Mouse (Mus musculus) embryonic facial prominence, embryonic 12.5 days (tissue): ENCODE data around the gene Vmn1r204. TPM values are rescaled to one million over a fixed set of nuclear protein-coding genes. Genes with fewer than 3 reads are reported as not detected.
"Not testable (repeated sequence)": the region's sequence is repeated elsewhere in the genome, so short reads cannot be mapped to it uniquely, and the experiment has no call there.

Experiments
- ATAC-seq: fragments of 200-750 bp; cut with Nextera tagmentation; 2 replicates; pipeline ENCODE4 v1.8.0; 2017; ENCODE audit not compliant: insufficient number of reproducible peaks, insufficient read depth, low FRiP score, low TSS enrichment
- H3K27ac ChIP-seq: fragments of 300-500 bp; sonication (generic); 2 replicates; pipeline ENCODE4 v1.5.1; 2016; ENCODE audit warnings: mild to moderate bottlenecking
- H3K27me3 ChIP-seq: fragments of 300-500 bp; sonication (generic); 2 replicates; pipeline ENCODE4 v1.6.1; 2016; ENCODE audit warnings: mild to moderate bottlenecking, moderate library complexity
- H3K36me3 ChIP-seq: fragments of 300-500 bp; sonication (generic); 2 replicates; pipeline ENCODE4 v1.6.1; 2016; ENCODE audit warnings: mild to moderate bottlenecking
- H3K4me1 ChIP-seq: fragments of 300-500 bp; sonication (generic); 2 replicates; pipeline ENCODE4 v1.6.1; 2016
- H3K4me2 ChIP-seq: fragments of 300-500 bp; sonication (generic); replicated peaks from 2 replicates; pipeline ENCODE4 v1.6.1; 2016; ENCODE audit warnings: mild to moderate bottlenecking, moderate library complexity
- H3K4me3 ChIP-seq: fragments of 300-500 bp; sonication (generic); 2 replicates; pipeline ENCODE4 v1.5.1; 2016; ENCODE audit warnings: mild to moderate bottlenecking
- H3K9ac ChIP-seq: fragments of 300-500 bp; sonication (generic); 2 replicates; pipeline ENCODE4 v1.6.1; 2016; ENCODE audit warnings: mild to moderate bottlenecking, moderate library complexity
- H3K9me3 ChIP-seq: fragments of 300-500 bp; sonication (generic); 2 replicates; pipeline ENCODE4 v1.6.1; 2016; ENCODE audit warnings: mild to moderate bottlenecking, moderate library complexity
- WGBS: fragments of 180-500 bp; shearing (Covaris S2); methylation state at CpG from one replicate; pipeline ENCODE4 v1.1.7; 2016; 5-methylcytosine and 5-hydroxymethylcytosine counted together
- polyA plus RNA-seq: library from polyadenylated mRNA; unstranded; fragments of >200 nt; fragmentation: Nextera tagmentation; extraction: Ambion mirVana; gene quantifications from 2 replicates; pipeline ENCODE4 v1.2.1, GENCODE M21; 2016

The Vmn1r204 gene
- not detected in 2 replicates for polyA plus RNA-seq

DNA sequence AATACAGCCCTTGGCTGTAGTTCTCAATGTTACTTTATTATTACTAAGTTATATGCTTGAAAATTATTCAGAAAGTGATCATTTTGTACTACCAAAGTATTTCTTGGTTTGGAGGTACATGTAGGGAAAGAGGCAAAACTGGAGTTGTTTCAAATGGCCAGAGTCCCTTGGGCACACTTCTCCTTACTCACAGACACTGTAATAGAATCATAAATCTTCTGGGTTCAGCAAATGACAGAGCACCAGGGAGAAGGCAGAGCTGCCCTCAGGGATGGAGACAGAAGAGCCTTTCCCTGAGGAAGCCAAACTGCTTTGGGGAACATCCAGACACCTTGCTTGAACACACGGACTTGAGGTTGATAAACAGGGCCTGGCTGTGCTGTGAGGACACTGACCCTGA, at the start of gene Vmn1r204:
Gene Vmn1r204 (plus strand): TSS at position 301 of the 400 bp plus-strand sequence.
- not testable (repeated sequence) for H3K27me3 ChIP-seq, H3K36me3 ChIP-seq, H3K4me1 ChIP-seq, H3K9me3 ChIP-seq, H3K27ac ChIP-seq, H3K4me3 ChIP-seq, H3K9ac ChIP-seq, ATAC-seq, H3K4me2 ChIP-seq
- WGBS = 62% methylated on average over 1 of the region's 1 CpGs

DNA sequence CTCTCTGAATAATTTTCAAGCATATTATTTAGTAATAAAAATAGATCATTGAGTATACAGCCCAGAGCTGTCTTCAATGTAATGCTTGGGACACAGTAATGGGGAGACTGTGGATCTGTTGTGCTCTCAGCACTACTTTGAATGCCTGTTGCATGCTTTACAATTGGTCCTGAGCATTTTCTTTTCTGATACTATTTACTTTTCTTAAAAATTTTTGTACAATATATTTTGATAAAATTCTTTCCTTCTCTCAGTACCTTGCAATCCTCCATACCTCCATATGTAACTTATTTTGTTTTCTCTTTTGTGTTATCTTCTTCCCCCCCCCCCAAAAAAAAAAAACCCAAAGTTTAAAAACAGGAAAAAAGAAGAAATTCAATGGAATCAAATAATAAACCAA, 47.7 kb upstream of the Vmn1r204 start, which contains the start of gene Vmn1r202:
Gene Vmn1r202 (minus strand): TSS at position 101 of the 400 bp plus-strand sequence.
- H3K27ac ChIP-seq = no peak within 1 kb of the TSS
- no peaks in the 10 kb centered on the region for H3K27me3 ChIP-seq
- no peak within 1 kb of the TSS for H3K4me3 ChIP-seq
- H3K9me3 ChIP-seq = no peaks in the 10 kb centered on the region
- H3K9ac ChIP-seq = no peak within 1 kb of the TSS
- no peaks in the 10 kb centered on the region for H3K4me1 ChIP-seq
- no peak for ATAC-seq
- no peaks in the 10 kb centered on the region for H3K36me3 ChIP-seq
- H3K4me2 ChIP-seq = no peak within 1 kb of the TSS

DNA sequence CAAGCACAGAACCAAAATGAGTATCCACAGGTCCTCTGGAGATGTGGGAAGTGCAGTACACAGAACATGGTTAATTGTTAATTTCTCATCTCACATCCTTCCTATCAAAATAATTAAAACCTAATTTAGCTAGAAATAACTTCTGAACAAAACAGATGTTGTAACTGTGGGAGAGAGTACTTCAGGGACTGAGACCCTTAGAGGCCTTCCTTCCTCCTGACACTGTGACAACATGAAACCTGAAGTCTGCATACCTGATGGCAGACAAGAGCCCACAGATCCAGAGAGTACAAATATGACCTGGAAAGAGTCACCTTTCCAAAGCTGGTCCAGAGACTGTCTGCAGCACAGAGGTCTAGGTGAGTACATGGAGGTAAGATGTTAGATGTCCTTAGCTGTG, 35.2 kb upstream of the Vmn1r204 start, which contains the start of gene Vmn1r203:
Gene Vmn1r203 (plus strand): TSS at position 301 of the 400 bp plus-strand sequence.
- H3K9ac ChIP-seq = no peak within 1 kb of the TSS
- no peaks in the 10 kb centered on the region for H3K9me3 ChIP-seq
- H3K4me2 ChIP-seq = no peak within 1 kb of the TSS
- H3K27ac ChIP-seq = no peak within 1 kb of the TSS
- no peak for ATAC-seq
- H3K4me1 ChIP-seq = no peaks in the 10 kb centered on the region
- H3K27me3 ChIP-seq = no peaks in the 10 kb centered on the region
- no peak within 1 kb of the TSS for H3K4me3 ChIP-seq
- H3K36me3 ChIP-seq = no peaks in the 10 kb centered on the region

DNA sequence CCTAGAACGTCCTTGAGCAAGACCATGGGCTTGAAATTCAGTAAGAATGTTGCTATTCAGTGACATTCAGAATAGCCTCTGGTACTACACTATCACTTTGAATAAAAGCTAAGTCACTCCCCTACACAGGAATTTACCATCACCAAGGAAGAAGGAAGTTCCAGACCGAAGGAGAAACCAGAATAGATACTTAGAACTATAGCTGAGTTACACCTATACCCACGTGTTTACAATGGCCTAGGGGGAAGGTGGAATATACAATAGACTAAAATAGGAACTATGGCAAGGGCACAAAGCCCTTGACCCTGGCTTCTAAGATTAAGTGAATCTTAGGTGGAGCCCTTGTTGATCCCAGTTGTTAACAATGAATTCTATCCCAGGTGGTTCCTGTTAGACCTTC, 21.9 kb downstream of the Vmn1r204 start:
- not testable (repeated sequence) for H3K36me3 ChIP-seq, H3K4me3 ChIP-seq, ATAC-seq, H3K4me1 ChIP-seq, H3K9me3 ChIP-seq, H3K27me3 ChIP-seq, H3K4me2 ChIP-seq, H3K27ac ChIP-seq, H3K9ac ChIP-seq
- WGBS = 86% methylated on average over 3 of the region's 3 CpGs

DNA sequence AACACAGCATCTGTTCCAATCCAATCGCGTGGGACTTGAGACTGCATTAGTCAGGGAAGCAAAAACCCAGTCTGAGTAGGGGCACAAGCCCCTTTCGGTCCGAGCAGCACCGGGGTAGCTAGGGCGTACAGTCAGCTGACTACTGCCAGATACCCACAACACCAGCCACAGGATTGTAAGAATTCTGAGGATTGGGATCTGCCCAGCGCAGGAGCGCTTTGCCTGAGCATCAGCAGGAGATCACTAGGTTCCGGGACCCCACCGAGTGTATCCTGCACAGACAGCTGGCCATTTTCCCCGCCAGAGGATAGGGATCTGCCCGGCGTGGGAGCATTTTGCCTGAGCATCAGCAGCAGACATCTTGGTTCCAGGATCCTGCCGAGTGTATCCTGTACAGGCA, 30.3 kb downstream of the Vmn1r204 start:
- H3K27ac ChIP-seq, H3K27me3 ChIP-seq, H3K4me3 ChIP-seq, H3K4me1 ChIP-seq, H3K9ac ChIP-seq, H3K36me3 ChIP-seq, ATAC-seq, H3K9me3 ChIP-seq, H3K4me2 ChIP-seq: not testable (repeated sequence)
- 74% methylated on average over 14 of the region's 14 CpGs for WGBS

DNA sequence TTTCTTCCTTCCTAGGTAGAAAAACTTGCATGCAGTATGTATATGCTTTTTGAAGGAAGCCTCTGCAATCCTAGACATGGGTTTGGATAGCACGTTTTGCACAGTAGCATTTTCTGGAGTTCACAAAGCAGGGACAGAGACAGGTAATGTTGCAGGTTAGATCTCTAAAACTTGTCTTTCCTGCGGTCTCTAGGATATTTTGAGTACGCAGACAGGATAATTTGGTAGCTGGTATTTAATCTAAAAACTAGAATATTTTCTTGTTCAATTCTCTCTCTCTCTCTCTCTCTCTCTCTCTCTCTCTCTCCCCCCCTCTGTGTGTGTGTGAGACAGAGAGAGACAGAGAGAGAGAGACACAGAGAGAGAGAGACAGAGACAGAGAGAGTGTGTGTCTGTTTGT, 39.9 kb downstream of the Vmn1r204 start, which contains the start of gene Vmn1r205:
Gene Vmn1r205 (minus strand): TSS at position 101 of the 400 bp plus-strand sequence.
- no peak for ATAC-seq
- 91% methylated on average over 3 of the region's 3 CpGs for WGBS

More for the DNA sequence above, 39.9 kb downstream of the Vmn1r204 start, which contains the start of gene Vmn1r205:
- Histone ChIP-seq H3K9ac (no peak within 1 kb of the TSS), H3K9me3 (no peaks in the 10 kb centered on the region), H3K4me1 (no peaks in the 10 kb centered on the region), H3K4me2 (no peak within 1 kb of the TSS), H3K4me3 (no peak within 1 kb of the TSS), H3K27ac (no peak within 1 kb of the TSS), H3K27me3 (no peaks in the 10 kb centered on the region), H3K36me3 (no peaks in the 10 kb centered on the region)

Other genes starting within 250 kb of the Vmn1r204 start
- not detected in 2 replicates for gene Vmn1r197, start 228.6 kb upstream of the Vmn1r204 start, polyA plus RNA-seq
- not detected in 2 replicates for gene Vmn1r198, start 202.8 kb upstream of the Vmn1r204 start, polyA plus RNA-seq
- gene Vmn1r199, start 173.4 kb upstream of the Vmn1r204 start, polyA plus RNA-seq = not detected in 2 replicates
- gene Vmn1r200, start 162.8 kb upstream of the Vmn1r204 start, polyA plus RNA-seq = not detected in 2 replicates
- not detected in 2 replicates for gene Vmn1r201, start 81.3 kb upstream of the Vmn1r204 start, polyA plus RNA-seq
- not detected in 2 replicates for gene Vmn1r202, start 47.8 kb upstream of the Vmn1r204 start, polyA plus RNA-seq
- gene Vmn1r203, start 35.1 kb upstream of the Vmn1r204 start, polyA plus RNA-seq = not detected in 2 replicates
- not detected in 2 replicates for gene Vmn1r205, start 39.8 kb downstream of the Vmn1r204 start, polyA plus RNA-seq
- not detected in 2 replicates for gene Vmn1r206, start 71.1 kb downstream of the Vmn1r204 start, polyA plus RNA-seq
- gene Vmn1r207-ps, start 176.4 kb downstream of the Vmn1r204 start, polyA plus RNA-seq = not detected in 2 replicates
- not detected in 2 replicates for gene Vmn1r208, start 224.2 kb downstream of the Vmn1r204 start, polyA plus RNA-seq